Mouse (Mus musculus) brain, embryonic 14.5 days (tissue): Measurements from ENCODE around the gene Ppp2r2c.

Experiments
- CTCF ChIP-seq: fragments of 200-500 bp; IDR thresholded peaks from 2 replicates; pipeline ENCODE4 v1.5.1; 2012; ENCODE audit warnings: inconsistent platforms, mild to moderate bottlenecking, moderate library complexity, borderline replicate concordance; ENCODE audit not compliant: insufficient read depth, insufficient read length; ENCODE audit errors: extremely low read depth
- POLR2A ChIP-seq: fragments of 200-500 bp; IDR thresholded peaks from 2 replicates; pipeline ENCODE4 v1.6.1; 2012; ENCODE audit warnings: mild to moderate bottlenecking, inconsistent platforms, borderline replicate concordance; ENCODE audit not compliant: poor library complexity, insufficient read depth, insufficient read length, severe bottlenecking; ENCODE audit errors: extremely low read depth

GRCm38 (mm10) chr5:36929376-36929775 is 61.1 kb downstream of the Ppp2r2c start:
- no peak for TF ChIP-seq CTCF
- TF ChIP-seq POLR2A = no peak
